Mouse (Mus musculus) neural tube, embryonic 11.5 days (tissue): ENCODE data around the gene Ncapg2. TPM values are rescaled to one million over a fixed set of nuclear protein-coding genes. Genes with fewer than 3 reads are reported as not detected.

Source experiments
- ATAC-seq: fragments of 200-750 bp; cut with Nextera tagmentation; 2 replicates; pipeline ENCODE4 v1.8.0; 2017; ENCODE audit warnings: moderate number of reproducible peaks, mild to moderate bottlenecking, moderate TSS enrichment, moderate library complexity; ENCODE audit not compliant: insufficient read depth, low FRiP score, low TSS enrichment
- DNase-seq: peaks from one replicate; pipeline ENCODE4 v3.0.0-alpha.2; 2015; ENCODE audit warnings: low spot score
- H3K27ac ChIP-seq: fragments of 300-500 bp; sonication (generic); 2 replicates; pipeline ENCODE4 v1.5.1; 2014; ENCODE audit warnings: low read depth, mild to moderate bottlenecking, low read length
- H3K27me3 ChIP-seq: fragments of 300-500 bp; sonication (generic); 2 replicates; pipeline ENCODE4 v1.6.1; 2014; ENCODE audit warnings: mild to moderate bottlenecking, low read length, mixed read lengths; ENCODE audit not compliant: control insufficient read depth, insufficient read depth
- H3K36me3 ChIP-seq: fragments of 300-500 bp; sonication (generic); 2 replicates; pipeline ENCODE4 v1.6.1; 2014; ENCODE audit warnings: mild to moderate bottlenecking, low read length, moderate library complexity, mixed read lengths; ENCODE audit not compliant: control insufficient read depth, insufficient read depth
- H3K4me1 ChIP-seq: fragments of 300-500 bp; sonication (generic); 2 replicates; pipeline ENCODE4 v1.6.1; 2014; ENCODE audit warnings: low read length, mixed read lengths; ENCODE audit not compliant: control insufficient read depth, insufficient read depth
- H3K4me2 ChIP-seq: fragments of 300-500 bp; sonication (generic); 2 replicates; pipeline ENCODE4 v1.6.1; 2014; ENCODE audit warnings: low read depth, mild to moderate bottlenecking, moderate library complexity
- H3K4me3 ChIP-seq: fragments of 300-500 bp; sonication (generic); 2 replicates; pipeline ENCODE4 v1.5.1; 2014; ENCODE audit warnings: low read depth, low read length
- H3K9ac ChIP-seq: fragments of 300-500 bp; sonication (generic); 2 replicates; pipeline ENCODE4 v1.6.1; 2014; ENCODE audit warnings: mild to moderate bottlenecking, low read length
- H3K9me3 ChIP-seq: fragments of 300-500 bp; sonication (generic); 2 replicates; pipeline ENCODE4 v1.6.1; 2016; ENCODE audit warnings: low read length; ENCODE audit not compliant: control insufficient read depth
- WGBS: fragments of 180-500 bp; shearing (Covaris S2); extraction: QIAGEN DNeasy Blood & Tissue Kit; methylation state at CpG from one replicate; pipeline ENCODE4 v1.1.7; 2014; 5-methylcytosine and 5-hydroxymethylcytosine counted together
- polyA plus RNA-seq: library from polyadenylated mRNA; unstranded; fragments of >200 nt; fragmentation: Nextera tagmentation; extraction: Ambion mirVana; gene quantifications from 2 replicates; pipeline ENCODE4 v1.2.1, GENCODE M21; 2014

Gene Ncapg2
- polyA plus RNA-seq, 1 experiment from 2014 or later: 38.0 TPM

DNA sequence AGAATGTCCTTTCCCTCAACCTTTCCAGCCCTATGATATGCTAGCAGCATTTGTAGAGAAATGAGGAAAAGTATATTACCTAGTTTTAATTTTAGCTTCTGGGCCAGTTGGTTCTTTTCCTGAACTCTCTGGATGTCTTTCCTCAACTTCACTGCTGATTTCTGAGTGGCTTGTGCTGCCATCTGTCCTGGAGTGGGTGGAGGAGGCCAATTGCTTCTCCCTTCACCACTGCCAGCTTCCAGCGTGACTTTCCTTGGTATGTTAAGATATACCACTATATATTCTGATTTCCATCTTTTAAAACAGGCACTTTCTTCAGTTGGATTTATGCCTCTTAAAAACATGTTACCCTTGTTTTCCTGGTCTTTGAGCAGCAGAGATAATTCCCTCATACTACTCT is 63.1 kb downstream of the Ncapg2 start:
- WGBS: 84% methylated on average over 1 of the region's 1 CpGs
- Histone ChIP-seq H3K9ac (no peak overlapping the region), H3K4me2 (no peak overlapping the region), H3K27ac (no peak overlapping the region), H3K9me3 (no peaks in the 10 kb centered on the region), H3K27me3 (no peaks in the 10 kb centered on the region), H3K4me3 (no peak overlapping the region), H3K36me3 (no peaks in the 10 kb centered on the region), H3K4me1 (no peaks in the 10 kb centered on the region)
- no peak for DNase-seq
- ATAC-seq: no peak

DNA sequence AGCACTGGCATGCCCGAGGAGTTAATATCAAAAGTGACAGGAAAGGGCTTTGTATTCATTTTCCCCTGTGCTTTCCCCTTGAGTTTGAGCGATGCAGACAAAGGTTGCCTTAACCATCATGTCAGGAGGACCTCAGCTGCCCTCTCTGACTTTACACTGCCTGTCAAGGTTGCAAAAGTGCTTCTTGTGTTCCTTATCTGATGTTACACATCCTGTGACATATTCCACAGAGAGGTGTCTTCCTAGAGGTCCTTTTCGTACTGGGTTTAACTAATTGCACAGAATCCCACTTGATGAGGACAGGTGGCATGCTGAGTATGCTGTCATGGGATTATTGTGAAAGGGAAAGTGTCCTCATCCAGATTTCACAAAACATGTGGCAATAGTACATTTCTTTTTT is 63.9 kb downstream of the Ncapg2 start:
- ATAC-seq (no peak), DNase-seq (no peak)
- H3K27ac ChIP-seq: no peak overlapping the region
- H3K4me1 ChIP-seq: no peaks in the 10 kb centered on the region
- H3K4me3 ChIP-seq: no peak overlapping the region
- H3K36me3 ChIP-seq: no peaks in the 10 kb centered on the region
- no peaks in the 10 kb centered on the region for H3K27me3 ChIP-seq
- H3K9ac ChIP-seq: no peak overlapping the region
- no peaks in the 10 kb centered on the region for H3K9me3 ChIP-seq
- 77% methylated on average over 3 of the region's 3 CpGs for WGBS
- no peak overlapping the region for H3K4me2 ChIP-seq

DNA sequence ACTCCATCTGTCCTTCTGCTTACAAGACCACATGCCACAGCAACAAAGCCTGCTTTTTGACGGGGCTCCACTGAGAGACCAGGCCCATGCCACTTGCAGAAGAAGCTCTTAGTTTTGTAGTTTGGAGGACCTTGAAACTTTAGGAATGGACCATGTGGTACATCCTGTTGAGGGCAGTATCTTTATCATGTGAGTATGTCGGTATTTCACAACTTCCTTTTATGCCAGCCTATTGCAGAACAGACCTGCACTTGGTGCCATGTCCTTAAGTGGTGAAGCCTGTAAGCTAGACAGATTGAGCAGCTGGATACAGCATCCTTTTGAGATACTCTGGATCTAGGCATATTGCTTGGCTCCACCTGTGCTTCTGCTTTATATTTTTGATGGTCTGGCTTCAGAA is 68.1 kb downstream of the Ncapg2 start:
- Histone ChIP-seq H3K4me2 (no peak overlapping the region), H3K9ac (no peak overlapping the region), H3K9me3 (no peaks in the 10 kb centered on the region), H3K27me3 (no peaks in the 10 kb centered on the region), H3K36me3 (no peaks in the 10 kb centered on the region), H3K4me3 (no peak overlapping the region), H3K4me1 (no peaks in the 10 kb centered on the region), H3K27ac (no peak overlapping the region)
- 84% methylated on average over 2 of the region's 2 CpGs for WGBS
- DNase-seq (no peak), ATAC-seq (no peak)

GRCm38 (mm10) chr12:116473761-116474160 is 68.6 kb downstream of the Ncapg2 start:
- Histone ChIP-seq H3K27me3 (no peaks in the 10 kb centered on the region), H3K4me2 (no peak overlapping the region), H3K27ac (no peak overlapping the region), H3K36me3 (no peaks in the 10 kb centered on the region), H3K4me3 (no peak overlapping the region), H3K9me3 (no peaks in the 10 kb centered on the region), H3K9ac (no peak overlapping the region), H3K4me1 (no peaks in the 10 kb centered on the region)
- DNase-seq (no peak), ATAC-seq (no peak)

- Histone ChIP-seq H3K9ac (no peak overlapping the region), H3K27me3 (no peaks in the 10 kb centered on the region), H3K4me2 (no peak overlapping the region), H3K36me3 (no peaks in the 10 kb centered on the region), H3K4me1 (no peaks in the 10 kb centered on the region), H3K9me3 (no peaks in the 10 kb centered on the region), H3K27ac (no peak overlapping the region), H3K4me3 (no peak overlapping the region)
- WGBS: 88% methylated on average over 3 of the region's 3 CpGs
- DNase-seq (no peak), ATAC-seq (no peak)
Observed at GRCm38 (mm10) chr12:116474676-116475075, 69.5 kb downstream of the Ncapg2 start.

DNA sequence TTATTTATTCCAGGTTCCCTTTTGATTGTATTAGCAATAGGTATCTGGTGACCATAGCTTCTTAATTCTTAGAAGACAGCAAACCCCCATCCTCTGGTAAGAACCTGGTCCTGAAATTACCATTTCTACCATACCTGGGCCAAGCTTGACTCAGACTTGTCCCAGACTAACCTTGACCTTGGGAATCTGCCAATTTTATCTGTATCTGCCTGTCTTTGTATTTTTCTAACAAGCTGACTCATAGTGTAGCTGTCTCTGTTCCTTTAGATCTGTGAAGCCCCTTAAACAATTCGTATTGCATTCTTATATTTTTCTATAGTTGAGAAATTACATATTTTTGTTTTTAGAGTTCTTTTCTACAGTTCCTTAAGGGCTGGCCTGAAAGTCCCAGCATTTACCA is 73.6 kb downstream of the Ncapg2 start:
- Histone ChIP-seq H3K27ac (no peak overlapping the region), H3K9me3 (no peaks in the 10 kb centered on the region), H3K36me3 (no peaks in the 10 kb centered on the region), H3K4me2 (no peak overlapping the region), H3K4me3 (no peak overlapping the region), H3K4me1 (no peaks in the 10 kb centered on the region), H3K9ac (no peak overlapping the region), H3K27me3 (no peaks in the 10 kb centered on the region)
- DNase-seq: no peak
- WGBS: 60% methylated on average over 1 of the region's 1 CpGs
- ATAC-seq: no peak

DNA sequence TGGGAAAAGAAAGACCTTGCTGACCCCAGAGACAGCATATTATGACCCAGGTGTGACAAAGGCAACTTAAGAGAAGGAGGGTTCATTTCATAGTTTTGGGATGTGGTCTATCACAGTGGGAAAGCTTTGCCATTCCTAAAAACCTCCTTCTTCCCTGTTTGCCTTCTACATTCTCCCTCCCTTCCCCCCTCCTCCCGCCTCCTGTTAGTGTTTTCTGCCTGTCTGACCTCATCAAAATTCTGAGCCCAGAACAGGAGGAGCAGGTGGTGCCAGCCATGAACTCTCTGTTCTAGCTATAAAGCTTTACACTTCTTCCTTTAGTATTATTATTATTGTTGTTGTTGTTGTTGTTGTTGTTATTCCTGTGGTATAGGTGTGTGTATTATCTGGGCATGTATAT is 76.7 kb downstream of the Ncapg2 start:
- no peak for ATAC-seq
- Histone ChIP-seq H3K4me2 (no peak overlapping the region), H3K27ac (no peak overlapping the region), H3K27me3 (no peaks in the 10 kb centered on the region; the same call in 1 of the 2 replicates), H3K4me3 (no peak overlapping the region), H3K9ac (no peak overlapping the region), H3K4me1 (peaks cover 4% of the 10 kb centered on the region; the same call in 1 of the 2 replicates), H3K36me3 (no peaks in the 10 kb centered on the region), H3K9me3 (no peaks in the 10 kb centered on the region)
- 73% methylated on average over 1 of the region's 1 CpGs for WGBS
- no peak for DNase-seq

DNA sequence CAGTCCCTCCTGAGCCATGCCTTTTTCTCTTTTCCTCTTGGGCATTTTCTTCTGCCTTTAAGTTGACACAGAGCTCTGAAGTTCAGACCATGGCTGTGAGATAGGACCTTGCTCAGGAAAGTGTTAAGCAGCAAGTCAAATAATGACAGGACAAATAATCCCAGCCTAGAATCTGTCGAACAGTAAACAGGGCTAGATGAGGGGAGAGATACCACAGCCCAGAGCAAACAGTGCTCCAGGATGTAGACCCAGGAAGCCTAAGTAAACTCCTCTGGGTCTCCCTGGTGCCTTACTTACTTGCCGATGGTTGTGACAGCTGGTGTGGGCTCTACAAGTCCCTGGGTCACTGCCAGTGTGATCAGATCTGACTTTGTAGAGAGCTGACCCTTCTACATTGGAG is 78.4 kb downstream of the Ncapg2 start:
- 71% methylated on average over 2 of the region's 2 CpGs for WGBS
- Histone ChIP-seq H3K36me3 (no peaks in the 10 kb centered on the region), H3K27ac (no peak overlapping the region), H3K27me3 (peaks cover 4% of the 10 kb centered on the region; the same call in 1 of the 2 replicates), H3K4me1 (peaks cover 4% of the 10 kb centered on the region; the same call in 1 of the 2 replicates), H3K9me3 (no peaks in the 10 kb centered on the region), H3K4me2 (no peak overlapping the region), H3K4me3 (no peak overlapping the region), H3K9ac (no peak overlapping the region)
- DNase-seq: no peak
- no peak for ATAC-seq

- Histone ChIP-seq H3K4me2 (peak overlapping the region; percentile 92), H3K9ac (no peak overlapping the region), H3K27ac (no peak overlapping the region), H3K9me3 (no peaks in the 10 kb centered on the region), H3K27me3 (peaks cover 4% of the 10 kb centered on the region; the same call in 1 of the 2 replicates), H3K4me1 (peaks cover 4% of the 10 kb centered on the region; the same call in 1 of the 2 replicates), H3K36me3 (no peaks in the 10 kb centered on the region), H3K4me3 (no peak overlapping the region)
- ATAC-seq (0 out of 2 replicates have a peak, but pooled peaks have one; percentile 20), DNase-seq (no peak)
- 79% methylated on average over 8 of the region's 8 CpGs for WGBS
Observed at GRCm38 (mm10) chr12:116484991-116485390, 79.8 kb downstream of the Ncapg2 start.
